Comparison of ENCODE assay signal across 13 mouse cellular contexts in genomic region chr6:113457952-113458534, GRCm38 (mm10). TPM values are rescaled to one million over a fixed set of nuclear protein-coding genes. Genes with fewer than 3 reads are reported as not detected.
DNase-seq lines count a peak whose midpoint lies in the region; ATAC-seq and TF ChIP-seq lines count a peak whose summit lies in the region.
"Had no signal": no experiment of that assay in that cellular context is flagged by ENCODE, and none has a peak within 500 bp of the region (broad histone marks: within the 10 kb centered on the region; RNA-seq: fewer than 3 reads in every experiment).

Gene Il17re, plus strand, starts transcription at chr6:113458484.

- peaks cover 9% of the 10 kb centered on the region; the same call in 1 of the 2 replicates for H3K27me3 ChIP-seq in heart, embryonic 10.5 days (ENCODE audit: insufficient read depth, poor library complexity, severe bottlenecking)
- H3K27me3 ChIP-seq: liver, embryonic 12.5 days had no signal

- DNase-seq in lung, adult 2 months = no peak
- no peak for DNase-seq in lung, postnatal 25 days (ENCODE audit: low spot score)
- peak; percentile 68 for DNase-seq in thymus, postnatal 0 days (ENCODE audit: low spot score)
- DNase-seq in heart, embryonic 10.5 days (ENCODE audit: low spot score) = no peak
- no peak for DNase-seq in right cerebral cortex, postnatal 25 days
- DNase-seq: midbrain, embryonic 14.5 days; right cerebral cortex, postnatal 4 days had no signal

- no peaks in the 10 kb centered on the region; the same call in 1 of the 2 replicates for H3K4me1 ChIP-seq in lung, adult 2 months (ENCODE audit: control insufficient read depth, insufficient read depth, low read length)
- H3K4me1 ChIP-seq in bone marrow, adult 2 months (ENCODE audit: control insufficient read depth, insufficient read depth, low read length) = no peaks in the 10 kb centered on the region; the same call in none of the 2 replicates
- peaks cover 11% of the 10 kb centered on the region; the same call in 1 of the 2 replicates for H3K4me1 ChIP-seq in heart, embryonic 10.5 days
- H3K4me1 ChIP-seq: liver, embryonic 12.5 days; neural tube, embryonic 15.5 days had no signal

- no peaks in the 10 kb centered on the region for H3K36me3 ChIP-seq in heart, embryonic 10.5 days
- H3K36me3 ChIP-seq: heart, embryonic 13.5 days; liver, embryonic 12.5 days; neural tube, embryonic 15.5 days had no signal

- ATAC-seq in granulocyte monocyte progenitor cell, adult 5-6 weeks (replicated peaks; ENCODE audit: poor library complexity, severe bottlenecking) = peak; percentile 61
- ATAC-seq: hindbrain, postnatal 0 days; liver, embryonic 12.5 days had no signal

- TF ChIP-seq POLR2A in lung, adult 2 months (IDR thresholded peaks at IDR 0.05; ENCODE audit: borderline replicate concordance, extremely low read depth, low read depth, low read length) = no peak
- TF ChIP-seq POLR2A in bone marrow, adult 2 months (IDR thresholded peaks at IDR 0.05; ENCODE audit: borderline replicate concordance, control insufficient read depth, low read depth, low read length) = no peak

- H3K9me3 ChIP-seq in heart, embryonic 10.5 days = no peaks in the 10 kb centered on the region
- H3K9me3 ChIP-seq: heart, embryonic 13.5 days; liver, embryonic 12.5 days; neural tube, embryonic 15.5 days had no signal

- H3K27ac ChIP-seq in bone marrow, adult 2 months (ENCODE audit: control insufficient read depth, insufficient read depth, low read depth, low read length, poor library complexity) = no peak within 1 kb of the TSS
- no peak within 1 kb of the TSS for H3K27ac ChIP-seq in heart, embryonic 10.5 days
- H3K27ac ChIP-seq: heart, embryonic 13.5 days; hindbrain, postnatal 0 days; liver, embryonic 12.5 days; neural tube, embryonic 15.5 days had no signal

- no peak for TF ChIP-seq CTCF in lung, adult 2 months (IDR thresholded peaks at IDR 0.05; ENCODE audit: insufficient read depth, low read length)
- no peak for TF ChIP-seq CTCF in bone marrow, adult 2 months (IDR thresholded peaks at IDR 0.05; ENCODE audit: control insufficient read depth, insufficient read depth, low read length)

- peak within 1 kb of the TSS; percentile 51 for H3K4me3 ChIP-seq in lung, adult 2 months (replicated peaks; ENCODE audit: extremely low read depth, low read depth, low read length)
- H3K4me3 ChIP-seq in bone marrow, adult 2 months (replicated peaks; ENCODE audit: control insufficient read depth, low read depth, low read length) = no peak within 1 kb of the TSS
- no peak within 1 kb of the TSS for H3K4me3 ChIP-seq in heart, embryonic 10.5 days
- H3K4me3 ChIP-seq: heart, embryonic 13.5 days; liver, embryonic 12.5 days; neural tube, embryonic 15.5 days had no signal

- 28% methylated on average over 10 of the region's 10 CpGs for WGBS in lung, adult 2 months
- WGBS in bone marrow, adult 2 months = 6% methylated on average over 10 of the region's 10 CpGs
- WGBS in heart, embryonic 10.5 days = 66% methylated on average over 10 of the region's 10 CpGs

RNA-seq across cellular contexts. Expression of gene Il17re, which starts in this region (rescaled TPM):
- 57.2 and 62.4 TPM in 2 replicates for polyA plus RNA-seq in lung, adult 2 months (2012; rRNA removed)
- 4.7 and 10.0 TPM in 2 replicates for polyA plus RNA-seq in bone marrow, adult 2 months (2011; ENCODE audit: insufficient read depth, insufficient read length, low replicate concordance, missing spikeins)
- not detected in 2 replicates for total RNA-seq in granulocyte monocyte progenitor cell, adult 5-6 weeks (2014; fragmentation: Nextera tagmentation)
- total RNA-seq in granulocyte monocyte progenitor cell, adult 5-6 weeks (2017) = 0.31 and 0.43 TPM in 2 replicates
- polyA plus RNA-seq in thymus, postnatal 0 days (2015; fragmentation: Nextera tagmentation; extraction: Ambion mirVana) = 6.0 and 7.9 TPM in 2 replicates
- 1.9 and 3.6 TPM in 2 replicates for polyA plus RNA-seq in heart, embryonic 10.5 days (2016; fragmentation: Nextera tagmentation; extraction: Ambion mirVana)
- polyA plus RNA-seq: midbrain, embryonic 14.5 days had no signal

Comparison
In these comparisons a context has a peak if more than half of its experiments do, and no peak if none do; other contexts are left out.
1. Peak in ATAC-seq in granulocyte monocyte progenitor cell, adult 5-6 weeks; RNA of the gene not detected or under 1 TPM.